Mouse (Mus musculus): ENCODE results near the gene Ces1f.

DNA sequence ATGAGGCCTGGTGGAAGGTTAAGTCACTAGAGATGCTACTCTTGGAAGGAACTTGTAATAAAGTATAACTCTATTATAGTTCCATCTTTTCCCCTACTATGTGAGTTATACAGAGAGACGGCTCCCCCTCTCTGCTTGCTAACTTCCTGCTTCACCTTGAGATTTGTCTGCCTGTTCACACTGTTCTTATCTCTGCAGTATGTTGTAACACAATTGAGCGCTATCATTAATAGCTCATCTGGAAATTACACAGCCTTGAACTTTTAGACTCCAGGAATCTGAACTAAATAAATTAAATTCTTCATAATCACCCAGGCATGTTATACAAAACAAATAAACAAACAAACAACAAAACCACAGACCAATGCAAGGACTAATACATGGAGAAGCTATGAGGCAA lies 33.5 kb downstream of the Ces1f start:
- no peak for TF ChIP-seq POLR2A (IDR thresholded peaks at IDR 0.05; ENCODE audit: borderline replicate concordance, extremely low read depth, insufficient read depth, insufficient read length, poor library complexity, severe bottlenecking)
- TF ChIP-seq CTCF (IDR thresholded peaks at IDR 0.05; ENCODE audit: borderline replicate concordance, extremely low read depth, insufficient read depth, insufficient read length) = no peak
